Mouse (Mus musculus) cortical plate, adult 2 months (tissue): ENCODE results near the gene Caln1.

ENCODE experiments used
- CTCF ChIP-seq: fragments of 200-500 bp; IDR thresholded peaks from 2 replicates; pipeline ENCODE4 v1.5.1; 2011; ENCODE audit warnings: mild to moderate bottlenecking, control low read depth, low read length; ENCODE audit not compliant: insufficient read depth; ENCODE audit errors: extremely low read depth
- POLR2A ChIP-seq: fragments of 200-500 bp; IDR thresholded peaks from 2 replicates; pipeline ENCODE4 v1.6.1; 2011; ENCODE audit warnings: mild to moderate bottlenecking, low read length, control low read depth; ENCODE audit not compliant: insufficient read depth; ENCODE audit errors: extremely low read depth

DNA sequence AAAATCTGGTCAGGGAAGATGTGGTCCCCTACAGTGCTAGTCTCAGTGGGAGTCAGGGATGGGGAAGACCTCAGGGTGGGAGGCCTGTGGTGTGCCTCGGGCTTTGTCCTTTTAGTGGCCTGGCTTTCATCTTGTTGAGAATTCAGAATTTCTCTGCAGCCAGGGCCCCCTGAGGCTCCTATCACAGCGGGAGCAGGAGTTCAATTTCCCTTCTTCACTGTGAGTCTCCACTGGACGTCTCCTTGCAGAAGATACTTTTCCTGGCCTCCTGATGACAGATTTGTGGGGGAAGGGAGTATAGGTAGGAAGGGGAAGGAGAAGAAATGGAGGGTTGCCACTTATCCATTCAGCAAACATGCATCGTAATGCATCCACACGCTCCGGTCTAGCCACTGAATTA, 441.1 kb downstream of the Caln1 start:
- no peak for TF ChIP-seq CTCF
- no peak for TF ChIP-seq POLR2A
